9 mouse cellular contexts compared by ENCODE assay signal in genomic region chr1:42696371-42697031, GRCm38 (mm10). TPM values are rescaled to one million over a fixed set of nuclear protein-coding genes. Genes with fewer than 3 reads are reported as not detected.
DNase-seq lines count a peak whose midpoint lies in the region; ATAC-seq and TF ChIP-seq lines count a peak whose summit lies in the region.
"Had no signal": no experiment of that assay in that cellular context is flagged by ENCODE, and none has a peak within 500 bp of the region (broad histone marks: within the 10 kb centered on the region; RNA-seq: fewer than 3 reads in every experiment).

No protein-coding gene starts in this region.

- peak overlapping the region; percentile 71 for H3K4me2 ChIP-seq in intestine, postnatal 0 days (replicated peaks; ENCODE audit: low read depth)
- H3K4me2 ChIP-seq in midbrain, embryonic 14.5 days (ENCODE audit: low read length) = peak overlapping the region; percentile 90

- no peak overlapping the region for H3K27ac ChIP-seq in heart, adult 2 months
- no peak overlapping the region for H3K27ac ChIP-seq in intestine, postnatal 0 days (ENCODE audit: low read depth, low read length)
- peak overlapping the region; percentile 99 for H3K27ac ChIP-seq in midbrain, embryonic 14.5 days (replicated peaks; ENCODE audit: low read depth, low read length)

- peak in 1 of 2 experiments; percentile 39 for DNase-seq in heart, adult 2 months
- DNase-seq in heart, postnatal 14 days = no peak
- DNase-seq in urinary bladder, adult 2 months (ENCODE audit: low spot score) = peak; percentile 23
- DNase-seq in urinary bladder, adult 18-20 months (ENCODE audit: low spot score in 2 of 2) = no peak
- DNase-seq in midbrain, embryonic 14.5 days = peak; percentile 74
- no peak for DNase-seq in ovary, postnatal 10 days (ENCODE audit: low spot score)
- no peak for DNase-seq in thymus, postnatal 0 days (ENCODE audit: low spot score)

- H3K4me3 ChIP-seq in heart, adult 2 months = 0 out of 2 replicates have a peak overlapping the region, but pooled peaks have one; percentile 17
- peak overlapping the region; percentile 41 for H3K4me3 ChIP-seq in intestine, postnatal 0 days (ENCODE audit: low read depth, low read length)
- H3K4me3 ChIP-seq in midbrain, embryonic 14.5 days (replicated peaks; ENCODE audit: low read depth, low read length) = peak overlapping the region; percentile 92

- no peak for ATAC-seq in intestine, postnatal 0 days
- ATAC-seq in midbrain, embryonic 14.5 days (ENCODE audit: low FRiP score, low TSS enrichment) = no peak

- peaks cover 1% of the 10 kb centered on the region for H3K4me1 ChIP-seq in heart, adult 2 months (ENCODE audit: control insufficient read depth, insufficient read depth, low read length)
- no peaks in the 10 kb centered on the region for H3K4me1 ChIP-seq in intestine, postnatal 0 days (replicated peaks; ENCODE audit: control insufficient read depth, insufficient read depth, low read length)
- 0 out of 2 replicates have a peak, but pooled peaks cover 4% of the 10 kb centered on the region for H3K4me1 ChIP-seq in midbrain, embryonic 14.5 days (ENCODE audit: control insufficient read depth, insufficient read depth, low read length)

- WGBS in heart, adult 2 months = 2% methylated on average over 34 of the region's 62 CpGs
- WGBS in intestine, postnatal 0 days = under 1% methylated on average over 47 of the region's 62 CpGs
- under 1% methylated on average over 47 of the region's 62 CpGs for WGBS in midbrain, embryonic 14.5 days

- no peaks in the 10 kb centered on the region for H3K79me2 ChIP-seq in heart, adult 2 months (replicated peaks; ENCODE audit: control insufficient read depth, insufficient read depth, low read length)

- H3K36me3 ChIP-seq in heart, adult 2 months (ENCODE audit: control insufficient read depth, insufficient read depth, low read length) = no peaks in the 10 kb centered on the region
- no peaks in the 10 kb centered on the region for H3K36me3 ChIP-seq in intestine, postnatal 0 days (ENCODE audit: control insufficient read depth, insufficient read depth)
- H3K36me3 ChIP-seq in midbrain, embryonic 14.5 days (ENCODE audit: control insufficient read depth, insufficient read depth, low read length) = peaks cover 31% of the 10 kb centered on the region

- TF ChIP-seq POLR2A in heart, adult 2 months (IDR thresholded peaks at IDR 0.05; ENCODE audit: insufficient read depth, low read depth, low read length) = no peak

- intact Hi-C loops in heart, adult 2 months (cut with DNase I) = loop anchor here (10.0 kb wide), 1 partner anchor 1432 kb away; no protein-coding TSS in a partner anchor
- intact Hi-C loops in heart, postnatal 14 days (cut with DNase I) = loop anchor here (10.0 kb wide), 2 partner anchors 442 to 1542 kb away; no protein-coding TSS in a partner anchor

- H3K9me3 ChIP-seq in intestine, postnatal 0 days (ENCODE audit: control insufficient read depth) = no peaks in the 10 kb centered on the region
- H3K9me3 ChIP-seq in midbrain, embryonic 14.5 days (ENCODE audit: control insufficient read depth, low read length) = no peaks in the 10 kb centered on the region

- peaks cover 37% of the 10 kb centered on the region for H3K27me3 ChIP-seq in heart, adult 2 months (ENCODE audit: control insufficient read depth, insufficient read depth, low read length)
- peaks cover 93% of the 10 kb centered on the region for H3K27me3 ChIP-seq in intestine, postnatal 0 days (replicated peaks; ENCODE audit: control insufficient read depth, insufficient read depth, low read length)
- no peaks in the 10 kb centered on the region for H3K27me3 ChIP-seq in midbrain, embryonic 14.5 days (ENCODE audit: control insufficient read depth, insufficient read depth, low read length)

- H3K9ac ChIP-seq in heart, adult 2 months (ENCODE audit: low read depth, low read length) = no peak overlapping the region
- H3K9ac ChIP-seq in intestine, postnatal 0 days (ENCODE audit: low read depth, low read length) = no peak overlapping the region
- peak overlapping the region; percentile 100 for H3K9ac ChIP-seq in midbrain, embryonic 14.5 days (replicated peaks; ENCODE audit: low read length)

- TF ChIP-seq CTCF in heart, adult 2 months (IDR thresholded peaks at IDR 0.05) = no peak
- no peak for TF ChIP-seq CTCF in intestine, postnatal 0 days (IDR thresholded peaks at IDR 0.05; ENCODE audit: low read depth)

- TF ChIP-seq EP300 in heart, adult 2 months (IDR thresholded peaks at IDR 0.05; ENCODE audit: insufficient read depth, low read depth, low read length) = no peak

RNA-seq across cellular contexts. Expression of gene Pou3f3, which starts 0.9 kb away (rescaled TPM):
- not detected for total RNA-seq in heart, adult 2 months (2021)
- polyA plus RNA-seq in heart, adult 2 months (2012; rRNA removed) = not detected in 2 replicates
- total RNA-seq in heart, postnatal 14 days (2021) = not detected
- 0.21 and 0.22 TPM in 2 replicates for polyA plus RNA-seq in urinary bladder, adult 2 months (2012; rRNA removed)
- 0.14 TPM in 1 of 2 replicates, not detected in the other for polyA plus RNA-seq in intestine, postnatal 0 days (2015; fragmentation: Nextera tagmentation; extraction: Ambion mirVana)
- 20.0 and 24.5 TPM in 2 replicates for polyA plus RNA-seq in midbrain, embryonic 14.5 days (2014; fragmentation: Nextera tagmentation; extraction: Ambion mirVana)
- polyA plus RNA-seq in thymus, postnatal 0 days (2015; fragmentation: Nextera tagmentation; extraction: Ambion mirVana) = 0.03 and 0.04 TPM in 2 replicates
- total RNA-seq: MEL had no signal

Comparison
In these comparisons a context has a peak if more than half of its experiments do, and no peak if none do; other contexts are left out.
1. DNase-seq: peak in urinary bladder, adult 2 months (single experiment) and midbrain, embryonic 14.5 days (single experiment); none in heart, postnatal 14 days (0 of 2), urinary bladder, adult 18-20 months (0 of 2), ovary, postnatal 10 days (single experiment) and thymus, postnatal 0 days (single experiment).
2. H3K4me3 ChIP-seq: peak in every context shown above with its lines; median percentile 92 in midbrain, embryonic 14.5 days; 41 in intestine, postnatal 0 days; 17 in heart, adult 2 months.
3. RNA of gene Pou3f3, which starts 0.9 kb away (polyA plus RNA-seq): 20.0 to 24.5 TPM in midbrain, embryonic 14.5 days; 0.21 to 0.22 TPM in urinary bladder, adult 2 months, 0.14 TPM in intestine, postnatal 0 days, 0.03 to 0.04 TPM in thymus, postnatal 0 days and not detected in heart, adult 2 months; every median in the first group is over 10 times any median in the second.